Mouse (Mus musculus) right cerebral cortex, adult 2 months (tissue): Measurements from ENCODE around the gene Ankrd55.
"Not testable (repeated sequence)": the region's sequence is repeated elsewhere in the genome, so short reads cannot be mapped to it uniquely, and the experiment has no call there.

ENCODE experiments used
- DNase-seq, 2 experiments: peaks; one replicate each; pipeline ENCODE4 v3.0.0; 2021 to 2022; ENCODE audit warnings: low spot score in 2 of 2

Ankrd55 gene

GRCm38 (mm10) chr13:112411216-112411822 lies 123.1 kb downstream of the Ankrd55 start:
- DNase-seq: no peak

GRCm38 (mm10) chr13:112412251-112412650 lies 124.0 kb downstream of the Ankrd55 start:
- no peak for DNase-seq

- DNase-seq: no peak
Observed at GRCm38 (mm10) chr13:112412824-112413223, 124.6 kb downstream of the Ankrd55 start.

GRCm38 (mm10) chr13:112413611-112414010 lies 125.4 kb downstream of the Ankrd55 start:
- DNase-seq: no peak

- no peak for DNase-seq
Observed at GRCm38 (mm10) chr13:112415896-112416295, 127.6 kb downstream of the Ankrd55 start.

- DNase-seq: no peak
Observed at GRCm38 (mm10) chr13:112416410-112417162, 128.3 kb downstream of the Ankrd55 start.

GRCm38 (mm10) chr13:112417163-112417523 lies 128.9 kb downstream of the Ankrd55 start:
- DNase-seq: no peak

GRCm38 (mm10) chr13:112417861-112418423 lies 129.7 kb downstream of the Ankrd55 start:
- no peak for DNase-seq

GRCm38 (mm10) chr13:112418595-112418994 lies 130.3 kb downstream of the Ankrd55 start:
- DNase-seq: no peak

GRCm38 (mm10) chr13:112424212-112424611 lies 136.0 kb downstream of the Ankrd55 start:
- DNase-seq: no peak

- no peak for DNase-seq
Observed at GRCm38 (mm10) chr13:112424635-112425034, 136.4 kb downstream of the Ankrd55 start.

- DNase-seq: no peak
Observed at GRCm38 (mm10) chr13:112425181-112425654, 137.0 kb downstream of the Ankrd55 start.

- DNase-seq: no peak
Observed at GRCm38 (mm10) chr13:112426265-112427135, 138.2 kb downstream of the Ankrd55 start.

- not testable (repeated sequence) for DNase-seq
Observed at GRCm38 (mm10) chr13:112427136-112427470, 138.9 kb downstream of the Ankrd55 start.

GRCm38 (mm10) chr13:112427521-112427920 lies 139.3 kb downstream of the Ankrd55 start:
- no peak for DNase-seq

GRCm38 (mm10) chr13:112433271-112433670 lies 145.0 kb downstream of the Ankrd55 start:
- no peak for DNase-seq
